In genomic region chr6:38007459-38007858, GRCm38 (mm10) we compare ENCODE assay signal across 8 mouse cellular contexts. TPM values are rescaled to one million over a fixed set of nuclear protein-coding genes. Genes with fewer than 3 reads are reported as not detected.
A peak's percentile ranks its signal among the peaks of the same experiment; 100 is the strongest.
DNase-seq lines count a peak whose midpoint lies in the region; ATAC-seq and TF ChIP-seq lines count a peak whose summit lies in the region.

No protein-coding gene starts in this region.

- H3K27me3 ChIP-seq in spleen, adult 2 months (ENCODE audit: control insufficient read depth, insufficient read depth, low read length), result no peaks in the 10 kb centered on the region
- H3K27me3 ChIP-seq in forebrain, embryonic 11.5 days (ENCODE audit: control insufficient read depth, insufficient read depth, low read length), result no peaks in the 10 kb centered on the region
- no peaks in the 10 kb centered on the region for H3K27me3 ChIP-seq in hindbrain, embryonic 13.5 days
- no peaks in the 10 kb centered on the region for H3K27me3 ChIP-seq in midbrain, embryonic 14.5 days (ENCODE audit: control insufficient read depth, insufficient read depth, low read length)
- no peaks in the 10 kb centered on the region for H3K27me3 ChIP-seq in stomach, postnatal 0 days (ENCODE audit: control insufficient read depth, insufficient read depth, low read length)

- no peak for TF ChIP-seq POLR2A in spleen, adult 2 months (IDR thresholded peaks at IDR 0.05; ENCODE audit: low read depth, low read length)

- H3K36me3 ChIP-seq in spleen, adult 2 months (ENCODE audit: control insufficient read depth, insufficient read depth, low read length), result no peaks in the 10 kb centered on the region
- H3K36me3 ChIP-seq in forebrain, embryonic 11.5 days (ENCODE audit: control insufficient read depth, insufficient read depth, low read length), result no peaks in the 10 kb centered on the region
- H3K36me3 ChIP-seq in hindbrain, embryonic 13.5 days, result no peaks in the 10 kb centered on the region
- no peaks in the 10 kb centered on the region for H3K36me3 ChIP-seq in midbrain, embryonic 14.5 days (ENCODE audit: control insufficient read depth, insufficient read depth, low read length)
- H3K36me3 ChIP-seq in stomach, postnatal 0 days (ENCODE audit: control insufficient read depth, insufficient read depth, low read length), result no peaks in the 10 kb centered on the region

- no peaks in the 10 kb centered on the region for H3K9me3 ChIP-seq in forebrain, embryonic 11.5 days (ENCODE audit: control insufficient read depth, low read length)
- no peaks in the 10 kb centered on the region; the same call in 1 of the 2 replicates for H3K9me3 ChIP-seq in hindbrain, embryonic 13.5 days
- H3K9me3 ChIP-seq in midbrain, embryonic 14.5 days (ENCODE audit: control insufficient read depth, low read length), result no peaks in the 10 kb centered on the region
- H3K9me3 ChIP-seq in stomach, postnatal 0 days (ENCODE audit: control insufficient read depth, low read length), result no peaks in the 10 kb centered on the region; the same call in 1 of the 2 replicates

- WGBS in spleen, adult 2 months, result 7% methylated on average over 6 of the region's 6 CpGs
- 9% methylated on average over 6 of the region's 6 CpGs for WGBS in forebrain, embryonic 11.5 days
- 8% methylated on average over 6 of the region's 6 CpGs for WGBS in hindbrain, embryonic 13.5 days
- 8% methylated on average over 6 of the region's 6 CpGs for WGBS in midbrain, embryonic 14.5 days
- WGBS in stomach, postnatal 0 days, result 15% methylated on average over 6 of the region's 6 CpGs

- no peaks in the 10 kb centered on the region for H3K4me1 ChIP-seq in spleen, adult 2 months (ENCODE audit: control insufficient read depth, insufficient read depth, insufficient read length)
- no peaks in the 10 kb centered on the region for H3K4me1 ChIP-seq in forebrain, embryonic 11.5 days (replicated peaks; ENCODE audit: control insufficient read depth, insufficient read depth, low read length)
- H3K4me1 ChIP-seq in hindbrain, embryonic 13.5 days (replicated peaks), result no peaks in the 10 kb centered on the region; the same call in 1 of the 2 replicates
- H3K4me1 ChIP-seq in midbrain, embryonic 14.5 days (ENCODE audit: control insufficient read depth, insufficient read depth, low read length), result no peaks in the 10 kb centered on the region; the same call in 1 of the 2 replicates
- H3K4me1 ChIP-seq in stomach, postnatal 0 days (replicated peaks; ENCODE audit: control insufficient read depth, insufficient read depth), result no peaks in the 10 kb centered on the region

- peak; percentile 61 for ATAC-seq in forebrain, embryonic 11.5 days (replicated peaks; ENCODE audit: low FRiP score)
- ATAC-seq in hindbrain, embryonic 13.5 days (ENCODE audit: low FRiP score), result peak; percentile 69
- ATAC-seq in midbrain, embryonic 14.5 days (ENCODE audit: low FRiP score, low TSS enrichment), result peak; percentile 60
- peak; percentile 35; the same call in 1 of the 2 replicates for ATAC-seq in stomach, postnatal 0 days (ENCODE audit: low FRiP score, low TSS enrichment)

- H3K27ac ChIP-seq in spleen, adult 2 months (ENCODE audit: insufficient read depth, low read length), result no peak overlapping the region
- no peak overlapping the region for H3K27ac ChIP-seq in forebrain, embryonic 11.5 days (ENCODE audit: low read depth, low read length)
- H3K27ac ChIP-seq in hindbrain, embryonic 13.5 days, result no peak overlapping the region
- H3K27ac ChIP-seq in midbrain, embryonic 14.5 days (replicated peaks; ENCODE audit: low read depth, low read length), result no peak overlapping the region
- no peak overlapping the region for H3K27ac ChIP-seq in stomach, postnatal 0 days (replicated peaks)

- no peak for TF ChIP-seq CTCF in spleen, adult 2 months (IDR thresholded peaks at IDR 0.05; ENCODE audit: extremely low read depth, insufficient read depth, insufficient read length, insufficient replicate concordance)
- TF ChIP-seq CTCF in stomach, postnatal 0 days (IDR thresholded peaks at IDR 0.05; ENCODE audit: low read depth), result peak; percentile 94

- H3K9ac ChIP-seq in forebrain, embryonic 11.5 days (ENCODE audit: low read length), result no peak overlapping the region
- no peak overlapping the region for H3K9ac ChIP-seq in hindbrain, embryonic 13.5 days
- no peak overlapping the region for H3K9ac ChIP-seq in midbrain, embryonic 14.5 days (replicated peaks; ENCODE audit: low read length)
- H3K9ac ChIP-seq in stomach, postnatal 0 days (ENCODE audit: low read length), result no peak overlapping the region

- no peak for TF ChIP-seq EP300 in stomach, postnatal 0 days (optimal IDR thresholded peaks at IDR 0.05)

- H3K4me2 ChIP-seq in forebrain, embryonic 11.5 days (ENCODE audit: low read depth, low read length, severe bottlenecking), result no peak overlapping the region
- no peak overlapping the region for H3K4me2 ChIP-seq in hindbrain, embryonic 13.5 days
- H3K4me2 ChIP-seq in midbrain, embryonic 14.5 days (ENCODE audit: low read length), result no peak overlapping the region
- H3K4me2 ChIP-seq in stomach, postnatal 0 days (replicated peaks; ENCODE audit: low read depth), result no peak overlapping the region

- intact Hi-C loops in left cerebral cortex, postnatal 10 days (cut with DNase I), result loop anchor here (2.0 kb wide), 1 partner anchor 59 kb away; no protein-coding TSS in a partner anchor

- peak; percentile 7 to 22 for DNase-seq in spleen, adult 2 months (ENCODE audit: low read depth in 1 of 2, low spot score in 2 of 2)
- DNase-seq in spleen, adult 12 weeks (ENCODE audit: low spot score), result no peak
- DNase-seq in c-Kit-positive CD71-positive TER-119-negative erythroid progenitor cells, embryonic 14.5 days (ENCODE audit: low read depth), result peak; percentile 32
- DNase-seq in forebrain, embryonic 11.5 days (ENCODE audit: low spot score), result peak; percentile 63
- peak; percentile 51 to 58 for DNase-seq in left cerebral cortex, postnatal 10 days (ENCODE audit: extremely low spot score in 1 of 2, low spot score in 2 of 2)
- peak; percentile 87 for DNase-seq in midbrain, embryonic 14.5 days
- peak; percentile 40 for DNase-seq in stomach, postnatal 0 days (ENCODE audit: low spot score)

- H3K4me3 ChIP-seq in spleen, adult 2 months (ENCODE audit: extremely low read depth, insufficient read depth, insufficient read length), result no peak overlapping the region
- no peak overlapping the region for H3K4me3 ChIP-seq in forebrain, embryonic 11.5 days (ENCODE audit: low read depth, low read length)
- H3K4me3 ChIP-seq in hindbrain, embryonic 13.5 days, result no peak overlapping the region
- no peak overlapping the region for H3K4me3 ChIP-seq in midbrain, embryonic 14.5 days (replicated peaks; ENCODE audit: low read depth, low read length)
- H3K4me3 ChIP-seq in stomach, postnatal 0 days (ENCODE audit: low read depth, low read length), result no peak overlapping the region

RNA-seq across cellular contexts. Expression of gene Svopl, which starts 39.3 kb away (rescaled TPM):
- 0.06 TPM in 1 of 2 replicates, not detected in the other for polyA plus RNA-seq in spleen, adult 2 months (2012; rRNA removed)
- 0.63 and 0.94 TPM in 2 replicates for polyA plus RNA-seq in forebrain, embryonic 11.5 days (2014; fragmentation: Nextera tagmentation; extraction: Ambion mirVana)
- polyA plus RNA-seq in hindbrain, embryonic 13.5 days (2015; fragmentation: Nextera tagmentation; extraction: Ambion mirVana), result 1.5 and 3.1 TPM in 2 replicates
- total RNA-seq in left cerebral cortex, postnatal 10 days (2021), result under 1 TPM in 1 of 2 experiments, not detected in 1; 0.32 TPM
- polyA plus RNA-seq in midbrain, embryonic 14.5 days (2014; fragmentation: Nextera tagmentation; extraction: Ambion mirVana), result 0.70 and 0.86 TPM in 2 replicates
- 0.63 and 0.98 TPM in 2 replicates for polyA plus RNA-seq in stomach, postnatal 0 days (2015; fragmentation: Nextera tagmentation; extraction: Ambion mirVana)
